Mouse (Mus musculus): ENCODE measurements at regions not wholly inside any gene's neighbourhood (a gene's known extent, or its start where the extent isn't known, plus 50 kb on each side); places are given as distances from the start of the nearest gene placed in this dataset.
A peak's percentile ranks its signal among the peaks of the same experiment; 100 is the strongest.

GRCm38 (mm10) chr14:100889163-100890157 lies 310.7 kb downstream of the Prr30 start:
- no peak for ATAC-seq
- H3K9me3 ChIP-seq (ENCODE audit: control insufficient read depth) = no peaks in the 10 kb centered on the region
- no peak overlapping the region for H3K4me3 ChIP-seq (ENCODE audit: low read depth, low read length)
- H3K9ac ChIP-seq (ENCODE audit: low read depth, low read length) = no peak overlapping the region
- no peaks in the 10 kb centered on the region for H3K27me3 ChIP-seq (replicated peaks; ENCODE audit: control insufficient read depth, insufficient read depth, low read length)
- WGBS = 54% methylated on average over 18 of the region's 18 CpGs
- no peaks in the 10 kb centered on the region for H3K4me1 ChIP-seq (replicated peaks; ENCODE audit: control insufficient read depth, insufficient read depth, low read length)
- no peaks in the 10 kb centered on the region for H3K36me3 ChIP-seq (ENCODE audit: control insufficient read depth, insufficient read depth)
- no peak for TF ChIP-seq CTCF (IDR thresholded peaks at IDR 0.05; ENCODE audit: low read depth)
- no peak overlapping the region for H3K4me2 ChIP-seq (replicated peaks; ENCODE audit: low read depth)
- H3K27ac ChIP-seq (ENCODE audit: low read depth, low read length) = no peak overlapping the region

GRCm38 (mm10) chr14:100883115-100883514 lies 317.0 kb downstream of the Prr30 start:
- no peak for TF ChIP-seq CTCF (IDR thresholded peaks at IDR 0.05; ENCODE audit: low read depth)
- Histone ChIP-seq H3K27ac (ENCODE audit: low read depth, low read length) (no peak overlapping the region), H3K27me3 (replicated peaks; ENCODE audit: control insufficient read depth, insufficient read depth, low read length) (no peaks in the 10 kb centered on the region), H3K36me3 (ENCODE audit: control insufficient read depth, insufficient read depth) (no peaks in the 10 kb centered on the region), H3K4me2 (replicated peaks; ENCODE audit: low read depth) (no peak overlapping the region), H3K9ac (ENCODE audit: low read depth, low read length) (no peak overlapping the region), H3K4me3 (ENCODE audit: low read depth, low read length) (no peak overlapping the region), H3K9me3 (ENCODE audit: control insufficient read depth) (no peaks in the 10 kb centered on the region), H3K4me1 (replicated peaks; ENCODE audit: control insufficient read depth, insufficient read depth, low read length) (no peaks in the 10 kb centered on the region)
- no peak for ATAC-seq
- 50% methylated on average over 1 of the region's 1 CpGs for WGBS

- TF ChIP-seq CTCF (IDR thresholded peaks at IDR 0.05; ENCODE audit: low read depth) = no peak
- 87% methylated on average over 2 of the region's 2 CpGs for WGBS
- Histone ChIP-seq H3K9me3 (ENCODE audit: control insufficient read depth) (no peaks in the 10 kb centered on the region), H3K36me3 (ENCODE audit: control insufficient read depth, insufficient read depth) (no peaks in the 10 kb centered on the region), H3K27ac (ENCODE audit: low read depth, low read length) (no peak overlapping the region), H3K4me1 (replicated peaks; ENCODE audit: control insufficient read depth, insufficient read depth, low read length) (no peaks in the 10 kb centered on the region), H3K9ac (ENCODE audit: low read depth, low read length) (no peak overlapping the region), H3K4me3 (ENCODE audit: low read depth, low read length) (no peak overlapping the region), H3K27me3 (replicated peaks; ENCODE audit: control insufficient read depth, insufficient read depth, low read length) (no peaks in the 10 kb centered on the region), H3K4me2 (replicated peaks; ENCODE audit: low read depth) (no peak overlapping the region)
- no peak for ATAC-seq
Measured at GRCm38 (mm10) chr14:100880103-100880502, 320.0 kb downstream of the Prr30 start.

GRCm38 (mm10) chr14:100867790-100868189 lies 332.3 kb downstream of the Prr30 start:
- H3K4me2 ChIP-seq (replicated peaks; ENCODE audit: low read depth) = no peak overlapping the region
- no peak overlapping the region for H3K9ac ChIP-seq (ENCODE audit: low read depth, low read length)
- no peak for TF ChIP-seq CTCF (IDR thresholded peaks at IDR 0.05; ENCODE audit: low read depth)
- H3K36me3 ChIP-seq (ENCODE audit: control insufficient read depth, insufficient read depth) = no peaks in the 10 kb centered on the region
- H3K4me3 ChIP-seq (ENCODE audit: low read depth, low read length) = no peak overlapping the region
- no peaks in the 10 kb centered on the region; the same call in 1 of the 2 replicates for H3K4me1 ChIP-seq (replicated peaks; ENCODE audit: control insufficient read depth, insufficient read depth, low read length)
- H3K9me3 ChIP-seq (ENCODE audit: control insufficient read depth) = no peaks in the 10 kb centered on the region
- H3K27me3 ChIP-seq (replicated peaks; ENCODE audit: control insufficient read depth, insufficient read depth, low read length) = no peaks in the 10 kb centered on the region
- ATAC-seq = no peak
- WGBS = 80% methylated on average over 3 of the region's 3 CpGs
- H3K27ac ChIP-seq (ENCODE audit: low read depth, low read length) = no peak overlapping the region

GRCm38 (mm10) chr14:100864792-100865191 lies 335.3 kb downstream of the Prr30 start:
- ATAC-seq = peak; percentile 68
- TF ChIP-seq CTCF (IDR thresholded peaks at IDR 0.05; ENCODE audit: low read depth) = no peak
- no peaks in the 10 kb centered on the region for H3K27me3 ChIP-seq (replicated peaks; ENCODE audit: control insufficient read depth, insufficient read depth, low read length)
- no peak overlapping the region for H3K27ac ChIP-seq (ENCODE audit: low read depth, low read length)
- H3K4me2 ChIP-seq (replicated peaks; ENCODE audit: low read depth) = no peak overlapping the region
- no peaks in the 10 kb centered on the region; the same call in 1 of the 2 replicates for H3K4me1 ChIP-seq (replicated peaks; ENCODE audit: control insufficient read depth, insufficient read depth, low read length)
- no peaks in the 10 kb centered on the region for H3K36me3 ChIP-seq (ENCODE audit: control insufficient read depth, insufficient read depth)
- H3K9ac ChIP-seq (ENCODE audit: low read depth, low read length) = no peak overlapping the region
- H3K9me3 ChIP-seq (ENCODE audit: control insufficient read depth) = no peaks in the 10 kb centered on the region
- WGBS = 37% methylated on average over 2 of the region's 2 CpGs
- no peak overlapping the region for H3K4me3 ChIP-seq (ENCODE audit: low read depth, low read length)

- H3K9me3 ChIP-seq (ENCODE audit: control insufficient read depth) = no peaks in the 10 kb centered on the region
- WGBS = 84% methylated on average over 1 of the region's 1 CpGs
- no peak overlapping the region for H3K4me3 ChIP-seq (ENCODE audit: low read depth, low read length)
- no peak for ATAC-seq
- no peak overlapping the region for H3K4me2 ChIP-seq (replicated peaks; ENCODE audit: low read depth)
- no peak overlapping the region for H3K9ac ChIP-seq (ENCODE audit: low read depth, low read length)
- H3K27me3 ChIP-seq (replicated peaks; ENCODE audit: control insufficient read depth, insufficient read depth, low read length) = no peaks in the 10 kb centered on the region
- no peaks in the 10 kb centered on the region for H3K36me3 ChIP-seq (ENCODE audit: control insufficient read depth, insufficient read depth)
- no peak for TF ChIP-seq CTCF (IDR thresholded peaks at IDR 0.05; ENCODE audit: low read depth)
- H3K27ac ChIP-seq (ENCODE audit: low read depth, low read length) = no peak overlapping the region
- no peaks in the 10 kb centered on the region; the same call in 1 of the 2 replicates for H3K4me1 ChIP-seq (replicated peaks; ENCODE audit: control insufficient read depth, insufficient read depth, low read length)
Measured at GRCm38 (mm10) chr14:100864164-100864563, 336.0 kb downstream of the Prr30 start.

All from intestine, postnatal 0 days (tissue).